Mouse (Mus musculus): ENCODE measurements around the gene Irx5.

The Irx5 gene

DNA sequence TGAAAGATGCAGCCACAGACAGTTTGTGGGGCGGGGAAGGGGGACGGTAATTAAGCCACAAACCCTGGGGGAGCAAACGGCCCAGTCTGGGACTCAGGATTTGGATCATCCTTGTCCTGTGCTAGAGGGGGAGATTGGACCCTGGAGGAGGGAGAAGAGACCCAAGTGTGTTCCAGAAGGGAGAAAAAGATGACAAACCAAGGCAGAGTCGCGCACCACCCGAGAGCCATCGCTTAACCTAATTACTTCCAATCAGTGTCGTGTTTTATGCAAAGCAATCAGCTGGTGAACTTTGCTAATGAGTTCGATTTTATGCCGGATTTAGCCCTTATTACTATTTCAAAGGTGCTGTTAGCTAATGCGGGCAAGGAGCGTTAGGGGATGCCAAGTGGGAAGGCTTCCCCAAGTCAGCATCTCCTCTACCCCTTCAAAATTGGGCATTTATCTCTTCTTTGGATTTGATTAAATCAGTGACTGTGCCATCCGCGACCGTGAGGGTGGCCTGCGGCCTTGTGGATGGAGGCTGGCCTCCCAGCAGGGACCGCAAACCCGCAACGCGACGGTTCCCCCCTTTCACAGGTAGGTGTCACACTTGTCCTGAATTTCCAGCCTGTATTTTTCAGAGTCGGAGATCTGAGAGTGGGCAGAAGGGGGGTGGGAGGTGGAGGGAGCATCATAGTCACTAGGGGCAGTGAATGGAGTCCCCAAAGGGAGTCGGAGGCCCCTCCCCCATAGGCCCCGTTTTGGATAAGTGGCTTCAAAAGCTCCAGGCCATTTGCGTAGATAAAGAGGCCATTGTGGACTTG, 4.3 kb downstream of the Irx5 start:
- DNase-seq: peak; percentile 16

- DNase-seq: no peak
Measured at GRCm38 (mm10) chr8:92362396-92363115, 5.1 kb downstream of the Irx5 start.

- peak; percentile 24 for DNase-seq
Measured at GRCm38 (mm10) chr8:92363217-92364147, 6.1 kb downstream of the Irx5 start.

GRCm38 (mm10) chr8:92364148-92364775, 6.8 kb downstream of the Irx5 start:
- DNase-seq: peak; percentile 17

DNA sequence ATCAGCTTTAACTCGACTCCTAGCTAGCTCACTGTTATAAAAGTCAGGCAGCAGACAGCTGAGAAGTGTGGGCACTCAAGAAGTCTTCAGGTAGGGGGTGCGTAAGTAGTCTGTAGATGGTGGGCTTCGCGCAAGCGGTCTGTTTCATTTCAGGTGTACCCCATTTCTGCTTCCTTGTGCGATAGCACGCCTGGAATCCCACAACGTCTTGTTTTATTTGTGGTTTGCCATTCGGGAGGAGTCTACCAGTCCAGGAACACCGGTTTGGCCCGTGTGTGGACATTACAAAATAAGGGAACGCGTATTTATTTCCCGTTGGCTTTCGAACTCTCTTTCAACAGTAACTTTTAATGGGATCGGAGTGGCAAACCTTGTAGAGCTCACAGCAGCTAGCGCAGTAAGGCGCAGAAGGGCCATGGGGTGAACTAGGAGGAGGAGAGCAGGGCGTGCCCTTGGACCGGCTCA, 7.4 kb downstream of the Irx5 start:
- DNase-seq: no peak

DNA sequence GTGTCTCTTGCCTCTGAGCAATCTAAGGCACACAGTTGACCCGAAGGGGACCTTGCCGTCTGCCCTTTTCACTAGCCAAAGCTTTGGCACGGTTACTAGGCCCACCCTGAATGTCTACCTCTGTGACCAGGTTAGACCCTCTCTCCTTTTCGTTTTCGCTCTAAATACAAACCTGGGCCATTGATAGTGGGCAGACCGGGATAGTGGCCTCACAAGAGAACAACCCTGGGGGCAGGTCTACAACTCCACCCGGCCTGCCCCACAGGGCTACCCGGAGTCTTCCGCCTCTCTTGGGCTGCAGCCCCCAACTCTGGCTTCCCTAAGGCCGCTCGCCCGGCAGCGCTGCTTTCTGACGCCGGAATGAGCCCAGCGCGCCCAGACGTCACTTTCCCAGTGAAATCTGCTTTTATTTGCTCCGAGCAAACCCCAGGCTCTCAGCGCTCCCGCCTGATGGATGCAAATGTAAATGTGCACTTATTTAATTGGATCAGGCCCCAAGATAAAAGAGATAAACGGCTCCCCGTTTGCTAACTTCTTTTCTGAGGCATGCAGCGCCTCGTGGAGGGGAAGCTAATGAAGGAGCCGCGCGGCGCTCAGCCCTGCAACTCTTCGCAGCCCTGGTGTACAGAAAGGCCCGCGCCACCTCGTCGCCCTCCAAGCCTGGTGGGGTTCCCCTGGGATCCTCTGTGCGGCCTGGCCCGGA, 8.0 kb downstream of the Irx5 start:
- DNase-seq: no peak

- no peak for DNase-seq
Measured at GRCm38 (mm10) chr8:92365944-92366735, 8.7 kb downstream of the Irx5 start.

DNA sequence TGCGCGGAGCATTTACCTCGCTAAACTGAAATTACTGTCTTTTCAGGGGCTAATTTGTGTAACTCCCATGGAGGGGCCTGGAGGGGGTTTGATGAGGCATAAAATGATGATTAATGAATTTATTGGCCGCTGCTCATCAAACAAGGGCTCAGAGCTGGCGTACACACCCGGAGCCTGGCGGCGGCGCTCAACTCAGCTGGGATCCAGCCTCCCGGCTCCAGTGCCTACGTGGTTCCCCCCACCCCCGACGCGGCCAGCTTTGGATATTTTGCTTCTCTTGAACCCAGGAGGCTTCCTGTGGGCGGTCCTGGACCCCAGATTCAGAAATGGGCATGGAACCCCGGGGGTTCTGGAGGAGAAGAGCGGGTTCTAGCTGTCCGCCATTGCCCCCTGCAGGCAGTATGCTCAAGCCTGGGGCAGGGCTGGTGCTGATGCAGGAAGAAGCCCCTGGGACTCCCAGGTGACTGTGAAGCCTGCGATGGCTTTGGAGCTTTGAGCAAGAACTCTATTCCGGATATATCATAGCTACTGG, 9.4 kb downstream of the Irx5 start:
- no peak for DNase-seq

DNA sequence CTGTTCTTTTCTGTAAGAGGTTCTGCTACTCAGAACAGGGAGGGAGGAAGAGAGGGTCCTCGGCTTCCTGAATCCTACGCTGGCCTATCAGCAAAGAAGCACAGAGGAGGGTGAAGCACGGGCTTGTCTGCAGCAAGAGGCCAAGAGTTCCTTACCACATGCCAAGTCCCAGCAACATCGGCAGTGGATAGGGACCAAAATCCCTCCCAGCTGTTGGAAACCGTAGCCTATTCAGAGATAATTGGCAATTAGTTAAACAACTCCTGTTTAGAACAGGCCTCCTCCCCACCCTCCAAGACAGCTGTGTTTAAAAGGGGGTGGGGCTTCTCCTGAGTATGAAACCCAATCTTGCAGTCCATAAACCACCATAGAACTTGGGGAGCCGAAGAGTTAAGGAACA, 22.1 kb downstream of the Irx5 start:
- DNase-seq: no peak

DNA sequence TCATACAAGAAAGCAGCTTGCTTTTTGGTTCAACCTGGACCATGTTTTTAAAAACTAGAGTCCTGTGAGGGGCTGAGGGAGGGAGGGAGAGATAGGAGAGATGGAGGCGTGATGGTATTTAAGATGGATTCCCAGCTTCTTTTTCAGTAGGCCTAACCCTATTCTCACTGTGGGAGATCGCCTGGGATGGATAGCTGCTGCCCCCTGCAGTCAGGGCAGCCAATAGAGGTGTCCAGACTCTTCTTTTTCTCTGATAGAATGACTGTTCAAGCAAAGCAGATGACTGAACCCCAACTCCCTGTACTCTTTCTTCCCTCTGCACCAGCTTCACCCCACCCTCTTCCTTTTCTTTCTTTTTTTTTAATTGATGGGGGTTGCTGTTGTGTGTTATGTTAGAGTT, 23.1 kb downstream of the Irx5 start:
- DNase-seq: no peak

GRCm38 (mm10) chr8:92387893-92388292, 30.5 kb downstream of the Irx5 start:
- DNase-seq: no peak

- DNase-seq: no peak
Measured at GRCm38 (mm10) chr8:92404218-92404617, 46.8 kb downstream of the Irx5 start.

DNA sequence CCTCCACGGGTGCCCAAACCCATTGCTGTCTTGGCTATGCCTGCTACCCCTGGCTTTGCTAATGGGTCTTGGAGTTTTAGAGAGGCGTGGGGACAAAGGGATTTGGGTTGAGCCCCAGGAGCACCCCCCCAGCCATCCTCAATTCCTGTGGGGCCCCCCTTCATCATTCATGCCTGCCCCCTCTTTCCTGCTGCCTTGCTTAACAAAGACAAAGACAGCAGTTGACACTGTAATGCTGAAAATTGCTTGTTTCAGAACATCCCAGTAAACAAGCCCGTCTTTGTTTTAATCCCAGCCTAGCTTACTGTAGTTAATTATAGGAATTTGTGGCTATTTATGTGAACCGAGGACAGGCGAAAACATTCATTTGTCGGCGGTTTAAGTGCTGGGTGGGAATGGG, 50.7 kb downstream of the Irx5 start:
- no peak for DNase-seq

DNA sequence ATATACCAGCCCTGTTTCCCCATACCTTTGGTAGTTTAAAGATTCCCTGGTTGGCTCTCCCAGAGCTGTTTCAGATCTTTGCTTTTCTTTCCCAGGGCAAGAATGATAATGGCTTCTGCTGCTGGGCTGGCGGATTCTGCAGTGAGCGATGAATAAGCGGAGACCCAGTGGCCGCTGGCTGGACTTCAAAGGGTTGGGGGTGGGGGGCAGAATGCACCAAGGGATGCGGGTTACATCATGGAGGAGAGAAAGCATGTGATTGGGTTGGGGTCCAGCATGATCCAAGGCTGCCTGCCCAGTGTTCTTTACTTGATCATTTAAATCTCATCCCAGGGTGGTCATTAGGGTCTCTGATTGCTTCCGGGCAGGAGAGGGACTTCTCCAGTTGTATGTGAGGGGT, 56.2 kb downstream of the Irx5 start:
- DNase-seq: no peak

DNA sequence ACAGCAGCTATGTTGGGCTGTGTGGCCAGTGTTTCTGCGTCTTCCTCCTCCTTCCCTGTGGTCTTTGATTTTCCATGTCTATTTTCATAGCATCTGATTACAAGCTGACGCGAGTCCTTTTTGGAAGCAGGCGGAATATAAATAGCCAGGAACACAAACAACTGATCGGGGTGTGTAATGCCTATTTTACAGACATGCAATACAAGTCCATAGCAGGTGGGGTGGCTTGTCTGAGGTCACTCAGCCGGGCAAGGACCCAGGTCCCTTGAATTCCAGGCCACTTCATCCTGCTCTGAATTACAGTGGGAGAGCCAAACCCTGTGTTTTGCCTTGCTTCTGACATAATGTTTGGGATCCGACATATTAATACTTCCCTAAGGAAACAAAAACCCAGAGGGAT, 63.2 kb downstream of the Irx5 start:
- DNase-seq: no peak

Measured in cerebellum, adult 9-10 months (tissue).